Mouse (Mus musculus): Measurements from ENCODE around the gene Tmem38b. TPM values are rescaled to one million over a fixed set of nuclear protein-coding genes. Genes with fewer than 3 reads are reported as not detected.

Gene Tmem38b
- total and polyA plus RNA-seq, 2 experiments from 2014 or later, result 2.0 to 10.4 TPM

GRCm38 (mm10) chr4:53845656-53846055 lies 19.8 kb downstream of the Tmem38b start:
- no peak for TF ChIP-seq CTCF (IDR thresholded peaks at IDR 0.05; ENCODE audit: low read depth)
- TF ChIP-seq EP300 (IDR thresholded peaks at IDR 0.05; ENCODE audit: low read depth), result no peak
- H3K9ac ChIP-seq (replicated peaks; ENCODE audit: low read depth, low read length), result no peak overlapping the region
- no peaks in the 10 kb centered on the region for H3K9me3 ChIP-seq (replicated peaks; ENCODE audit: control insufficient read depth, low read length)
- ATAC-seq (ENCODE audit: insufficient read depth, low read depth) (no peak), DNase-seq (ENCODE audit: low spot score) (no peak)
- no peaks in the 10 kb centered on the region for H3K27me3 ChIP-seq (ENCODE audit: control insufficient read depth, insufficient read depth, low read length)
- H3K4me2 ChIP-seq (ENCODE audit: low read depth, low read length), result no peak overlapping the region
- H3K4me3 ChIP-seq (ENCODE audit: low read depth, low read length), result no peak overlapping the region
- no peaks in the 10 kb centered on the region for H3K36me3 ChIP-seq (replicated peaks; ENCODE audit: control insufficient read depth, insufficient read depth, low read length)
- 93% methylated on average over 1 of the region's 1 CpGs for WGBS
- no peak overlapping the region for H3K27ac ChIP-seq (ENCODE audit: low read depth)
- peaks cover 1% of the 10 kb centered on the region for H3K4me1 ChIP-seq (ENCODE audit: control insufficient read depth, insufficient read depth)

- no peak for DNase-seq (ENCODE audit: low spot score)
- TF ChIP-seq EP300 (IDR thresholded peaks at IDR 0.05; ENCODE audit: low read depth) (no peak), CTCF (IDR thresholded peaks at IDR 0.05; ENCODE audit: low read depth) (no peak)
- H3K4me1 ChIP-seq (ENCODE audit: control insufficient read depth, insufficient read depth), result no peaks in the 10 kb centered on the region
- H3K36me3 ChIP-seq (replicated peaks; ENCODE audit: control insufficient read depth, insufficient read depth, low read length), result 0 out of 2 replicates have a peak, but pooled peaks cover 3% of the 10 kb centered on the region
- no peak overlapping the region for H3K9ac ChIP-seq (replicated peaks; ENCODE audit: low read depth, low read length)
- H3K9me3 ChIP-seq (replicated peaks; ENCODE audit: control insufficient read depth, low read length), result no peaks in the 10 kb centered on the region
- H3K27ac ChIP-seq (ENCODE audit: low read depth), result no peak overlapping the region
- 63% methylated on average over 2 of the region's 2 CpGs for WGBS
- H3K27me3 ChIP-seq (ENCODE audit: control insufficient read depth, insufficient read depth, low read length), result no peaks in the 10 kb centered on the region
- no peak overlapping the region for H3K4me2 ChIP-seq (ENCODE audit: low read depth, low read length)
- no peak for ATAC-seq (ENCODE audit: insufficient read depth, low read depth)
- no peak overlapping the region for H3K4me3 ChIP-seq (ENCODE audit: low read depth, low read length)
Measured at GRCm38 (mm10) chr4:53846326-53846725, 20.5 kb downstream of the Tmem38b start.

GRCm38 (mm10) chr4:53847541-53847940 lies 21.7 kb downstream of the Tmem38b start:
- H3K4me2 ChIP-seq (ENCODE audit: low read depth, low read length), result no peak overlapping the region
- H3K9me3 ChIP-seq (replicated peaks; ENCODE audit: control insufficient read depth, low read length), result no peaks in the 10 kb centered on the region
- H3K27me3 ChIP-seq (ENCODE audit: control insufficient read depth, insufficient read depth, low read length), result no peaks in the 10 kb centered on the region
- no peak for ATAC-seq (ENCODE audit: insufficient read depth, low read depth)
- WGBS, result 72% methylated on average over 4 of the region's 4 CpGs
- H3K4me1 ChIP-seq (ENCODE audit: control insufficient read depth, insufficient read depth), result no peaks in the 10 kb centered on the region
- TF ChIP-seq EP300 (IDR thresholded peaks at IDR 0.05; ENCODE audit: low read depth) (no peak), CTCF (IDR thresholded peaks at IDR 0.05; ENCODE audit: low read depth) (no peak)
- H3K9ac ChIP-seq (replicated peaks; ENCODE audit: low read depth, low read length), result no peak overlapping the region
- H3K36me3 ChIP-seq (replicated peaks; ENCODE audit: control insufficient read depth, insufficient read depth, low read length), result 0 out of 2 replicates have a peak, but pooled peaks cover 4% of the 10 kb centered on the region
- no peak overlapping the region for H3K27ac ChIP-seq (ENCODE audit: low read depth)
- DNase-seq (ENCODE audit: low spot score), result no peak
- no peak overlapping the region for H3K4me3 ChIP-seq (ENCODE audit: low read depth, low read length)

- Histone ChIP-seq H3K36me3 (replicated peaks; ENCODE audit: control insufficient read depth, insufficient read depth, low read length) (0 out of 2 replicates have a peak, but pooled peaks cover 4% of the 10 kb centered on the region), H3K4me2 (ENCODE audit: low read depth, low read length) (no peak overlapping the region), H3K9ac (replicated peaks; ENCODE audit: low read depth, low read length) (no peak overlapping the region), H3K4me3 (ENCODE audit: low read depth, low read length) (no peak overlapping the region), H3K27ac (ENCODE audit: low read depth) (no peak overlapping the region), H3K9me3 (replicated peaks; ENCODE audit: control insufficient read depth, low read length) (no peaks in the 10 kb centered on the region), H3K4me1 (ENCODE audit: control insufficient read depth, insufficient read depth) (no peaks in the 10 kb centered on the region), H3K27me3 (ENCODE audit: control insufficient read depth, insufficient read depth, low read length) (no peaks in the 10 kb centered on the region)
- DNase-seq (ENCODE audit: low spot score) (no peak), ATAC-seq (ENCODE audit: insufficient read depth, low read depth) (no peak)
- 95% methylated on average over 3 of the region's 3 CpGs for WGBS
- TF ChIP-seq EP300 (IDR thresholded peaks at IDR 0.05; ENCODE audit: low read depth) (no peak), CTCF (IDR thresholded peaks at IDR 0.05; ENCODE audit: low read depth) (no peak)
Measured at GRCm38 (mm10) chr4:53848308-53848707, 22.5 kb downstream of the Tmem38b start.

- DNase-seq (ENCODE audit: low spot score) (no peak), ATAC-seq (ENCODE audit: insufficient read depth, low read depth) (no peak)
- Histone ChIP-seq H3K27ac (ENCODE audit: low read depth) (no peak overlapping the region), H3K4me2 (ENCODE audit: low read depth, low read length) (no peak overlapping the region), H3K36me3 (replicated peaks; ENCODE audit: control insufficient read depth, insufficient read depth, low read length) (0 out of 2 replicates have a peak, but pooled peaks cover 4% of the 10 kb centered on the region), H3K27me3 (ENCODE audit: control insufficient read depth, insufficient read depth, low read length) (no peaks in the 10 kb centered on the region), H3K4me3 (ENCODE audit: low read depth, low read length) (no peak overlapping the region), H3K9me3 (replicated peaks; ENCODE audit: control insufficient read depth, low read length) (no peaks in the 10 kb centered on the region), H3K4me1 (ENCODE audit: control insufficient read depth, insufficient read depth) (no peaks in the 10 kb centered on the region), H3K9ac (replicated peaks; ENCODE audit: low read depth, low read length) (no peak overlapping the region)
- WGBS, result 83% methylated on average over 8 of the region's 8 CpGs
- TF ChIP-seq EP300 (IDR thresholded peaks at IDR 0.05; ENCODE audit: low read depth) (no peak), CTCF (IDR thresholded peaks at IDR 0.05; ENCODE audit: low read depth) (no peak)
Measured at GRCm38 (mm10) chr4:53848816-53849215, 23.0 kb downstream of the Tmem38b start.

GRCm38 (mm10) chr4:53849804-53850203 lies 24.0 kb downstream of the Tmem38b start:
- H3K4me2 ChIP-seq (ENCODE audit: low read depth, low read length), result no peak overlapping the region
- no peak for ATAC-seq (ENCODE audit: insufficient read depth, low read depth)
- DNase-seq (ENCODE audit: low spot score), result no peak
- no peaks in the 10 kb centered on the region for H3K4me1 ChIP-seq (ENCODE audit: control insufficient read depth, insufficient read depth)
- H3K27ac ChIP-seq (ENCODE audit: low read depth), result no peak overlapping the region
- H3K4me3 ChIP-seq (ENCODE audit: low read depth, low read length), result no peak overlapping the region
- 0 out of 2 replicates have a peak, but pooled peaks cover 9% of the 10 kb centered on the region for H3K36me3 ChIP-seq (replicated peaks; ENCODE audit: control insufficient read depth, insufficient read depth, low read length)
- no CpG with 5 or more reads among the region's 1 CpGs for WGBS
- no peaks in the 10 kb centered on the region for H3K9me3 ChIP-seq (replicated peaks; ENCODE audit: control insufficient read depth, low read length)
- H3K9ac ChIP-seq (replicated peaks; ENCODE audit: low read depth, low read length), result no peak overlapping the region
- no peaks in the 10 kb centered on the region for H3K27me3 ChIP-seq (ENCODE audit: control insufficient read depth, insufficient read depth, low read length)
- no peak for TF ChIP-seq CTCF (IDR thresholded peaks at IDR 0.05; ENCODE audit: low read depth)
- TF ChIP-seq EP300 (IDR thresholded peaks at IDR 0.05; ENCODE audit: low read depth), result no peak
